Mouse (Mus musculus): ENCODE data around the gene Sfta2.
A peak's percentile ranks its signal among the peaks of the same experiment; 100 is the strongest.

DNA sequence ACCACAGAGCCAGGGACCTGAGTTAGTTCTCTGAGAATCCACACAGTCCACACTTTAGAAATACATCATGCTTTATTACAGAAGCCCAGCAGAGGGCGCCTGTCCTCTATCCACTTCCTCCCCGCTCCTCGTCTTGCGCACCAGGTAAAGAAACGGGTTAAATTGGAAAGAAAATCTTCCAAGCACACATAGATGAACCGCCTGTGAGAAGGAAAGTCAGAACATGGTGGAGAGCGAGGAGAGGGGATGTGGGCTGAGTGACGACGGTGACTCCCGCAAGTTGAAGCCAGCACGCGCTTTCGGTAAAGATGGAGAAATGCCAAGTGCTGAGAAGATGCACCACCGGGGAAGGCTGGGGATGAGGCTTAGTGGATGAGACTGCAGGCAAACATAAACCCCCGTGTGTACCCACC is 34.4 kb downstream of the Sfta2 start:
- TF ChIP-seq CTCF (IDR thresholded peaks at IDR 0.05; ENCODE audit: extremely low read depth, insufficient read length, insufficient replicate concordance, low read depth, low read length) (peak; percentile 93; the same call in 1 of the 2 replicates), POLR2A (IDR thresholded peaks at IDR 0.05; ENCODE audit: low read depth, low read length) (no peak)

Data from small intestine, adult 2 months (tissue).